Mouse (Mus musculus) G1E (cell line): ENCODE data around the gene Tmem233. TPM values are rescaled to one million over a fixed set of nuclear protein-coding genes. Genes with fewer than 3 reads are reported as not detected.

Source experiments
- ATAC-seq: 2 replicates; pipeline ENCODE4 v1.8.0; 2016; ENCODE audit warnings: mild to moderate bottlenecking; ENCODE audit not compliant: insufficient number of reproducible peaks, poor library complexity, low FRiP score, severe bottlenecking; ENCODE audit errors: extremely low read depth
- DNase-seq: peaks from one replicate; pipeline ENCODE4 v3.0.0; 2012; ENCODE audit warnings: low spot score
- H3K27me3 ChIP-seq: 2 replicates; pipeline ENCODE4 v1.6.1; 2012; ENCODE audit warnings: mild to moderate bottlenecking, low read length, inconsistent platforms; ENCODE audit not compliant: insufficient read depth
- H3K36me3 ChIP-seq: replicated peaks from 2 replicates; pipeline ENCODE3; 2012; ENCODE audit warnings: mild to moderate bottlenecking, inconsistent platforms
- H3K4me1 ChIP-seq: 2 replicates; pipeline ENCODE4 v1.6.1; 2012; ENCODE audit warnings: low read depth, low read length, inconsistent platforms, mixed read lengths; ENCODE audit not compliant: insufficient read depth
- H3K4me3 ChIP-seq: 2 replicates; pipeline ENCODE4 v1.5.1; 2012; ENCODE audit warnings: low read depth, mild to moderate bottlenecking, inconsistent platforms, low read length, moderate library complexity, mixed read lengths
- H3K9me3 ChIP-seq: replicated peaks from 2 replicates; pipeline ENCODE4 v1.6.1; 2012; ENCODE audit warnings: inconsistent platforms
- CTCF ChIP-seq: IDR thresholded peaks from 2 replicates; pipeline ENCODE4 v1.5.1; 2012; ENCODE audit warnings: low read depth, low read length, inconsistent platforms, mixed read lengths
- GATA1 ChIP-seq: IDR thresholded peaks from 2 replicates; pipeline ENCODE4 v1.6.1; 2012; ENCODE audit warnings: borderline replicate concordance, low read length, inconsistent platforms, mixed read lengths
- GATA2 ChIP-seq: IDR thresholded peaks from 2 replicates; pipeline ENCODE4 v1.6.1; 2012; ENCODE audit warnings: low read depth, low read length, inconsistent platforms, borderline replicate concordance
- POLR2AphosphoS5 ChIP-seq: IDR thresholded peaks from 2 replicates; pipeline ENCODE4 v1.6.1; 2012; ENCODE audit warnings: low read depth, low read length, inconsistent platforms; ENCODE audit not compliant: insufficient replicate concordance
- TAL1 ChIP-seq: conservative IDR thresholded peaks from 2 replicates; pipeline ENCODE4 v1.6.1; 2012; ENCODE audit warnings: low read depth, low read length, inconsistent platforms, mixed read lengths
- polyA plus RNA-seq: library from polyadenylated mRNA; stranded (reverse); fragments of >175 nt; gene quantifications from 2 replicates; pipeline ENCODE4 v1.2.3, GENCODE M21; 2012
- total RNA-seq, 2 experiments: library from RNA; stranded (forward) in 1 of 2; stranded (reverse) in 1 of 2; fragments of 200-1000 nt in 1 of 2; fragments of >200 nt in 1 of 2; fragmentation: Nextera tagmentation in 1 of 2; gene quantifications; 2 replicates each; pipeline ENCODE4 v1.2.3; 2014 to 2017

Gene Tmem233
- total and polyA plus RNA-seq, 3 experiments: 0.16 TPM; not detected in 2

- TF ChIP-seq CTCF: no peak
- TF ChIP-seq POLR2AphosphoS5: no peak
- TF ChIP-seq TAL1: no peak
- no peak for TF ChIP-seq GATA1
- no peak for TF ChIP-seq GATA2
- Histone ChIP-seq H3K27me3 (no peaks in the 10 kb centered on the region), H3K4me1 (no peaks in the 10 kb centered on the region), H3K9me3 (peaks cover 40% of the 10 kb centered on the region), H3K4me3 (no peak overlapping the region), H3K36me3 (no peaks in the 10 kb centered on the region)
- DNase-seq (no peak), ATAC-seq (no peak)
Observed at GRCm38 (mm10) chr5:116082241-116082900, 673 bp downstream of the Tmem233 start.

- Histone ChIP-seq H3K4me3 (no peak overlapping the region), H3K27me3 (no peaks in the 10 kb centered on the region), H3K9me3 (peaks cover 39% of the 10 kb centered on the region), H3K4me1 (no peaks in the 10 kb centered on the region), H3K36me3 (no peaks in the 10 kb centered on the region)
- ATAC-seq (no peak), DNase-seq (no peak)
- TF ChIP-seq GATA2: no peak
- TF ChIP-seq TAL1: no peak
- no peak for TF ChIP-seq CTCF
- no peak for TF ChIP-seq POLR2AphosphoS5
- TF ChIP-seq GATA1: no peak
Observed at GRCm38 (mm10) chr5:116081616-116082015, 1.4 kb downstream of the Tmem233 start.

- peaks cover 35% of the 10 kb centered on the region for H3K9me3 ChIP-seq
- H3K36me3 ChIP-seq: no peaks in the 10 kb centered on the region
- ATAC-seq (no peak), DNase-seq (no peak)
- H3K27me3 ChIP-seq: no peaks in the 10 kb centered on the region
- no peak for TF ChIP-seq TAL1
- no peak for TF ChIP-seq GATA1
- TF ChIP-seq POLR2AphosphoS5: no peak
- no peak for TF ChIP-seq CTCF
- TF ChIP-seq GATA2: no peak
- no peaks in the 10 kb centered on the region for H3K4me1 ChIP-seq
- no peak overlapping the region for H3K4me3 ChIP-seq
Observed at GRCm38 (mm10) chr5:116080736-116081135, 2.3 kb downstream of the Tmem233 start.

GRCm38 (mm10) chr5:116069618-116070017 is 13.4 kb downstream of the Tmem233 start:
- no peak for ATAC-seq
- DNase-seq: no peak
- Histone ChIP-seq H3K4me3 (no peak overlapping the region), H3K27me3 (no peaks in the 10 kb centered on the region), H3K9me3 (peaks cover 7% of the 10 kb centered on the region; the same call in 1 of the 2 replicates), H3K4me1 (no peaks in the 10 kb centered on the region), H3K36me3 (no peaks in the 10 kb centered on the region)
- TF ChIP-seq GATA2: no peak
- no peak for TF ChIP-seq GATA1
- TF ChIP-seq POLR2AphosphoS5: no peak
- TF ChIP-seq CTCF: no peak
- no peak for TF ChIP-seq TAL1

- no peaks in the 10 kb centered on the region for H3K36me3 ChIP-seq
- DNase-seq: no peak
- H3K4me1 ChIP-seq: no peaks in the 10 kb centered on the region
- TF ChIP-seq GATA1 (no peak), TAL1 (no peak), POLR2AphosphoS5 (no peak), GATA2 (no peak), CTCF (no peak)
- peaks cover 30% of the 10 kb centered on the region for H3K9me3 ChIP-seq
- H3K4me3 ChIP-seq: no peak overlapping the region
- ATAC-seq: no peak
- H3K27me3 ChIP-seq: no peaks in the 10 kb centered on the region
Observed at GRCm38 (mm10) chr5:116052826-116053225, 30.2 kb downstream of the Tmem233 start.

GRCm38 (mm10) chr5:116052171-116052570 is 30.9 kb downstream of the Tmem233 start:
- no peaks in the 10 kb centered on the region for H3K27me3 ChIP-seq
- DNase-seq (no peak), ATAC-seq (no peak)
- H3K4me1 ChIP-seq: no peaks in the 10 kb centered on the region
- TF ChIP-seq GATA1 (no peak), GATA2 (no peak), TAL1 (no peak), CTCF (no peak), POLR2AphosphoS5 (no peak)
- no peak overlapping the region for H3K4me3 ChIP-seq
- no peaks in the 10 kb centered on the region for H3K36me3 ChIP-seq
- H3K9me3 ChIP-seq: peaks cover 28% of the 10 kb centered on the region
